Mouse (Mus musculus): ENCODE data around the gene Ctbp2. TPM values are rescaled to one million over a fixed set of nuclear protein-coding genes. Genes with fewer than 3 reads are reported as not detected.

Ctbp2 gene
- total and polyA plus RNA-seq, 2 experiments from 2014 or later: 27.9 to 71.3 TPM

- no peak for ATAC-seq (ENCODE audit: insufficient read depth, low read depth)
- Histone ChIP-seq H3K36me3 (replicated peaks; ENCODE audit: control insufficient read depth, insufficient read depth, low read length) (peaks cover 15% of the 10 kb centered on the region), H3K9me3 (replicated peaks; ENCODE audit: control insufficient read depth, low read length) (no peaks in the 10 kb centered on the region), H3K4me1 (ENCODE audit: control insufficient read depth, insufficient read depth) (peaks cover 64% of the 10 kb centered on the region), H3K4me2 (ENCODE audit: low read depth, low read length) (no peak overlapping the region), H3K27ac (ENCODE audit: low read depth) (no peak overlapping the region), H3K27me3 (ENCODE audit: control insufficient read depth, insufficient read depth, low read length) (no peaks in the 10 kb centered on the region), H3K9ac (replicated peaks; ENCODE audit: low read depth, low read length) (no peak overlapping the region), H3K4me3 (ENCODE audit: low read depth, low read length) (no peak overlapping the region)
- no peak for DNase-seq (ENCODE audit: low spot score)
- WGBS: 86% methylated on average over 4 of the region's 4 CpGs
- TF ChIP-seq CTCF (IDR thresholded peaks at IDR 0.05; ENCODE audit: low read depth) (no peak), EP300 (IDR thresholded peaks at IDR 0.05; ENCODE audit: low read depth) (no peak)
Measured at GRCm38 (mm10) chr7:133008663-133009062, 115.5 kb downstream of the Ctbp2 start.

- Histone ChIP-seq H3K27ac (ENCODE audit: low read depth) (no peak overlapping the region), H3K4me3 (ENCODE audit: low read depth, low read length) (no peak overlapping the region), H3K4me1 (ENCODE audit: control insufficient read depth, insufficient read depth) (peaks cover 52% of the 10 kb centered on the region), H3K9ac (replicated peaks; ENCODE audit: low read depth, low read length) (0 out of 2 replicates have a peak overlapping the region, but pooled peaks have one; percentile 4), H3K36me3 (replicated peaks; ENCODE audit: control insufficient read depth, insufficient read depth, low read length) (peaks cover 15% of the 10 kb centered on the region), H3K27me3 (ENCODE audit: control insufficient read depth, insufficient read depth, low read length) (no peaks in the 10 kb centered on the region), H3K4me2 (ENCODE audit: low read depth, low read length) (no peak overlapping the region), H3K9me3 (replicated peaks; ENCODE audit: control insufficient read depth, low read length) (no peaks in the 10 kb centered on the region)
- no peak for TF ChIP-seq CTCF (IDR thresholded peaks at IDR 0.05; ENCODE audit: low read depth)
- WGBS: 23% methylated on average over 11 of the region's 11 CpGs
- ATAC-seq (ENCODE audit: insufficient read depth, low read depth) (no peak), DNase-seq (ENCODE audit: low spot score) (no peak)
Measured at GRCm38 (mm10) chr7:133007343-133007742, 116.8 kb downstream of the Ctbp2 start.

DNA sequence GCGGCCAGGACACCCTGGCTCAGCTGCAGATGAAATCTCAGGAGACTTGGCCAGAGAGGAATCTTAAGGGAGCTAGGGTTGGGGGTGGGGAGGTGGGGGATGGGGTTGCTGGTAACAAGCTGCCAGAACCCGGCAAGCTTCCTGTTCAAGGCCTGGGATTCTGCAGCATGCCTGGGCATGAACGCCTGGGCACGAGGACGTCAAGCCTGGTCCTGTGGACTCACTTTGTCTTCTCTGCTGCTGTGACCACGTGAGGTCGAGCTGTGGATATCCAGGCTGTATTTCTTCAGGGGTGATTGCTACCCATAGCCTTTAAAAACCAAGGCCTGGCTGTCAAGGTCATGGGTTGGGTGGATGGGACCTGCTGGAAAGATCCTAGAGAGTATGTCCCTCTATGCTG lies 118.4 kb downstream of the Ctbp2 start:
- peaks cover 36% of the 10 kb centered on the region for H3K4me1 ChIP-seq (ENCODE audit: control insufficient read depth, insufficient read depth)
- H3K4me2 ChIP-seq (ENCODE audit: low read depth, low read length): no peak overlapping the region
- WGBS: 78% methylated on average over 7 of the region's 7 CpGs
- TF ChIP-seq EP300 (IDR thresholded peaks at IDR 0.05; ENCODE audit: low read depth) (no peak), CTCF (IDR thresholded peaks at IDR 0.05; ENCODE audit: low read depth) (no peak)
- H3K36me3 ChIP-seq (replicated peaks; ENCODE audit: control insufficient read depth, insufficient read depth, low read length): peaks cover 15% of the 10 kb centered on the region
- DNase-seq (ENCODE audit: low spot score) (no peak), ATAC-seq (ENCODE audit: insufficient read depth, low read depth) (no peak)
- no peak overlapping the region for H3K27ac ChIP-seq (ENCODE audit: low read depth)
- H3K27me3 ChIP-seq (ENCODE audit: control insufficient read depth, insufficient read depth, low read length): no peaks in the 10 kb centered on the region
- H3K9me3 ChIP-seq (replicated peaks; ENCODE audit: control insufficient read depth, low read length): no peaks in the 10 kb centered on the region
- H3K4me3 ChIP-seq (ENCODE audit: low read depth, low read length): no peak overlapping the region
- no peak overlapping the region for H3K9ac ChIP-seq (replicated peaks; ENCODE audit: low read depth, low read length)

DNA sequence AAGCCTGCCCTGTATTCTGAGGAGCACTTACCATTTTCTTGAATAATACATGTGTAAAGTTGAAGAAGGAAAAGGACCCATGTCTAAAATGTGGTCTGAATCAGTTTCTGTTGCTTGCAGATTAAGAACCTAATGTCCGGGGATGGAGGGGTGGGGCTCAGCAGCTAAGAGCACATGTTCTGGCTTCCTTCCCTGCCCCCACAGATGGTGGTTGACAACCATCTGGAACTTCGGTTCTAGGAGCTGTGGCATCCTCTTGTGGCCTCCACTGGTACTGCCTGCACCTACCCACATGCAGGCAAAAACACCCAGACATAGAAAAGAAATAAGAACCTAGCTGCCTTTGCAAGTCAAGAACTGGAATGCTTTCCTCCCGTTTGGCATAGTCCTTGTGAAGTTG lies 120.7 kb downstream of the Ctbp2 start:
- no peak overlapping the region for H3K4me2 ChIP-seq (ENCODE audit: low read depth, low read length)
- no peak for TF ChIP-seq EP300 (IDR thresholded peaks at IDR 0.05; ENCODE audit: low read depth)
- peak; percentile 96 for TF ChIP-seq CTCF (IDR thresholded peaks at IDR 0.05; ENCODE audit: low read depth)
- H3K36me3 ChIP-seq (replicated peaks; ENCODE audit: control insufficient read depth, insufficient read depth, low read length): peaks cover 14% of the 10 kb centered on the region
- WGBS: 19% methylated on average over 3 of the region's 3 CpGs
- H3K27me3 ChIP-seq (ENCODE audit: control insufficient read depth, insufficient read depth, low read length): no peaks in the 10 kb centered on the region
- H3K4me1 ChIP-seq (ENCODE audit: control insufficient read depth, insufficient read depth): peaks cover 19% of the 10 kb centered on the region; the same call in 1 of the 2 replicates
- DNase-seq (ENCODE audit: low spot score) (peak; percentile 85), ATAC-seq (ENCODE audit: insufficient read depth, low read depth) (peak; percentile 72; the same call in 1 of the 2 replicates)
- H3K9ac ChIP-seq (replicated peaks; ENCODE audit: low read depth, low read length): no peak overlapping the region
- no peaks in the 10 kb centered on the region for H3K9me3 ChIP-seq (replicated peaks; ENCODE audit: control insufficient read depth, low read length)
- no peak overlapping the region for H3K4me3 ChIP-seq (ENCODE audit: low read depth, low read length)
- H3K27ac ChIP-seq (ENCODE audit: low read depth): no peak overlapping the region

- Histone ChIP-seq H3K9ac (replicated peaks; ENCODE audit: low read depth, low read length) (no peak overlapping the region), H3K9me3 (replicated peaks; ENCODE audit: control insufficient read depth, low read length) (no peaks in the 10 kb centered on the region), H3K27ac (ENCODE audit: low read depth) (no peak overlapping the region), H3K4me2 (ENCODE audit: low read depth, low read length) (no peak overlapping the region), H3K27me3 (ENCODE audit: control insufficient read depth, insufficient read depth, low read length) (no peaks in the 10 kb centered on the region), H3K36me3 (replicated peaks; ENCODE audit: control insufficient read depth, insufficient read depth, low read length) (peaks cover 25% of the 10 kb centered on the region), H3K4me1 (ENCODE audit: control insufficient read depth, insufficient read depth) (peaks cover 8% of the 10 kb centered on the region; the same call in 1 of the 2 replicates), H3K4me3 (ENCODE audit: low read depth, low read length) (no peak overlapping the region)
- no peak for DNase-seq (ENCODE audit: low spot score)
- TF ChIP-seq EP300 (IDR thresholded peaks at IDR 0.05; ENCODE audit: low read depth) (no peak), CTCF (IDR thresholded peaks at IDR 0.05; ENCODE audit: low read depth) (no peak)
- ATAC-seq (ENCODE audit: insufficient read depth, low read depth): no peak
- 81% methylated on average over 6 of the region's 6 CpGs for WGBS
Measured at GRCm38 (mm10) chr7:133002271-133002670, 121.9 kb downstream of the Ctbp2 start.

GRCm38 (mm10) chr7:133001388-133001787 lies 122.8 kb downstream of the Ctbp2 start:
- H3K9ac ChIP-seq (replicated peaks; ENCODE audit: low read depth, low read length): no peak overlapping the region
- ATAC-seq (ENCODE audit: insufficient read depth, low read depth): no peak
- H3K9me3 ChIP-seq (replicated peaks; ENCODE audit: control insufficient read depth, low read length): no peaks in the 10 kb centered on the region
- H3K4me3 ChIP-seq (ENCODE audit: low read depth, low read length): no peak overlapping the region
- no peak overlapping the region for H3K27ac ChIP-seq (ENCODE audit: low read depth)
- peaks cover 34% of the 10 kb centered on the region for H3K36me3 ChIP-seq (replicated peaks; ENCODE audit: control insufficient read depth, insufficient read depth, low read length)
- 80% methylated on average over 3 of the region's 3 CpGs for WGBS
- 0 out of 2 replicates have a peak, but pooled peaks cover 5% of the 10 kb centered on the region for H3K4me1 ChIP-seq (ENCODE audit: control insufficient read depth, insufficient read depth)
- DNase-seq (ENCODE audit: low spot score): no peak
- TF ChIP-seq EP300 (IDR thresholded peaks at IDR 0.05; ENCODE audit: low read depth) (no peak), CTCF (IDR thresholded peaks at IDR 0.05; ENCODE audit: low read depth) (no peak)
- H3K27me3 ChIP-seq (ENCODE audit: control insufficient read depth, insufficient read depth, low read length): no peaks in the 10 kb centered on the region
- H3K4me2 ChIP-seq (ENCODE audit: low read depth, low read length): no peak overlapping the region
